Mouse (Mus musculus) frontal cortex, postnatal 14 days (tissue): ENCODE measurements around the gene Dcaf5.
"Not testable (repeated sequence)": the region's sequence is repeated elsewhere in the genome, so short reads cannot be mapped to it uniquely, and the experiment has no call there.

Source experiments
- DNase-seq, 2 experiments: peaks; one replicate each; pipeline ENCODE4 v3.0.0; 2022; ENCODE audit warnings: low spot score in 2 of 2

Dcaf5 gene

GRCm38 (mm10) chr12:80436336-80436976, at the start of gene Dcaf5:
Gene Dcaf5, minus strand, starts transcription at chr12:80436601.
- peak; percentile 38 to 59 for DNase-seq

DNA sequence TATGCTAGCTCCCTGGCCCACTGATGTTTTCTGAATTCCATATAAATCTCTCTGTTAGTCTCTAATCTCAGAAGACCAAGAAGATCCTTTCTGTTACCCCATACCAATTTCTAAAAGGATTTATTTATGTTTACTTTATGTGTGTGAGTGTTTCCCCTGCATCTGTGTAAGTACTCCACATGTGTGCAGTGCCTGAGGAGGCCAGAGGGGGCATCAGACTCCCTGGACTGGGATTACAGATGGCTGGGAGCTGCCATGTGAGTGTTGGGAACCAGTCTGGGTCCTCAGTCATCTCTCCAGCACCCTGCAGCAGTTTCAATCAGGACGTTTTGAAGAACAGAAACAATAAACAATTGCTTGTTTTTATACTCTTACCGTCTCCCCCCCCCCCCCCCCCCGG, 47.0 kb upstream of the Dcaf5 start:
- DNase-seq = no peak

- DNase-seq = no peak
These were observed 43.6 kb upstream of the Dcaf5 start for GRCm38 (mm10) chr12:80479986-80480385.

DNA sequence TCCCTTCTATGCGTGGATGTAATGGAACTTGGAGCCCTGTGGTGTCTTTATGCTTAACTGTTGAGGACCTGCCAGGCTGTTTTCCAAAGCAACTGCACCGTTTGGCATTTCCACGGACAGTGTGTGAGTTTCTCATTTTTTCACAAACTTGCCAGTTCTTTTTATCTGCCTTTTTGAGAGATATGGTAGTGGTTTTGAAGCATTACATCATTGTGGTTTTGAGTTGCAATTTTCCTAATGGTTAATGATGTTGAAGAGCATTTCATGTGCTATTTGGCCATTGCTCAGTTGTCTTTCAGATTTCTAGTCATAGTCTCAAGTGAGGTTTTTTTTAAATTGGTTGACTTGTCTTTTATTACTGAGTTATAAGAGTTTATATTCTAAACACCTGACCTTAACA, 37.3 kb upstream of the Dcaf5 start:
- no peak for DNase-seq

GRCm38 (mm10) chr12:80471926-80472325, 35.5 kb upstream of the Dcaf5 start:
- DNase-seq = no peak

GRCm38 (mm10) chr12:80470206-80470605, 33.8 kb upstream of the Dcaf5 start:
- no peak for DNase-seq

- no peak for DNase-seq
These were observed 27.4 kb upstream of the Dcaf5 start for GRCm38 (mm10) chr12:80463666-80464269.

DNA sequence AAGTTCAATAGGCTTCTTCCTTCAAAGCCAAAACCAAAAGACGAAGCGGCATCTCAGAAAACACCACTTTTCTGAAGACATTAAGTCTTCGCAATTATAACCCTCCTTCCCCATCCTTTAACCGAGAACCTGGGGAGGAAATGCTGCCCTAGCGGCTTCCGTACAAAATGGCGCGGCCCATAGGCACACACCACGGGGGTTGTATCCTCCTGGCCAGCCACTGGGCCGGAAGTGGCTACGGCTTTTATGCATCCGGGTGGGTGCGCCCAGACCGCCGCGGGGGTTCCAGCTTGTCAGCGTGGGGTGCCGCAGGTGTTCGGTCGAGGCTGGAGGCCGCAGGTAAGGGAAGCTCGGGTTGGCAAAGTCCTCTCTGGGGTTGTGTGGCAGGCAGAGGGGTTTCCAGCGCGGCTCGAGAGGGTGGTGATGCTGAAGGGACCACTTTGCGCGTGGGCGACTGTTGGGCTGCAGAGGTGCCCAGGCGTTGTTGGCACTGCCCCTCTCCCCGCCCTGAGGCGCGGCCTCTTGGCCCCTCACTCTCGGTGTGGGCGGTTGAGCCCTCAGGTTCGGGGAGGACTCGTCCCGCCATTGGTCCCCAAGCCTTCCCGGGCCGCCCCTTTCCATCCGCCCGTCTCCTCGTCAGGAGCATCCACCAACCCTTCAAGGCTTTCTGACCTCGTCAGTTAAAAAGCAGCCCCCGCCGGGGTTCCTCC, 26.7 kb upstream of the Dcaf5 start, which contains the start of gene Exd2:
Gene Exd2 (plus strand): TSS at position 154 of the 710 bp plus-strand sequence.
- DNase-seq = peak; percentile 83

- not testable (repeated sequence) for DNase-seq
These were observed 26.0 kb upstream of the Dcaf5 start for GRCm38 (mm10) chr12:80462292-80462896.

DNA sequence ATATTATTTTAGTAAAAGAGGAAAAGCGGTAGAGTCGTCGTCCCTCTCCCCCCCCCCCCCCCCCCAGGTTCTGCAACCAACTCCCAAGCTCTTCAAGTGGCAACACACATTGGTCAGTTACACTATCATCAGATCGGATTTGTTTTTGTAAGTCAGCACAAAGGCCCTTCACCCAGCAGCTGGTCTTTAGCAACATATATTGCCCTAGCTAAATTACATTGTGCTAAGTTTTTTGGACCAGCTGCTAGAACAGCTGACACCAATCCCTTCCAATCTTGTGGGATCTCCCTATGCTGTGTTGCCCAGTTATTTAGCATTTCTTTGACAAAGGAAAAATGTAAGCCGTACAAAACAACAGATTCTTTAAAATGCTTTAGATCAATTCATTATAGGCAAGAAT, 21.6 kb upstream of the Dcaf5 start:
- no peak for DNase-seq

- DNase-seq = no peak
These were observed 17.1 kb upstream of the Dcaf5 start for GRCm38 (mm10) chr12:80453506-80453905.

DNA sequence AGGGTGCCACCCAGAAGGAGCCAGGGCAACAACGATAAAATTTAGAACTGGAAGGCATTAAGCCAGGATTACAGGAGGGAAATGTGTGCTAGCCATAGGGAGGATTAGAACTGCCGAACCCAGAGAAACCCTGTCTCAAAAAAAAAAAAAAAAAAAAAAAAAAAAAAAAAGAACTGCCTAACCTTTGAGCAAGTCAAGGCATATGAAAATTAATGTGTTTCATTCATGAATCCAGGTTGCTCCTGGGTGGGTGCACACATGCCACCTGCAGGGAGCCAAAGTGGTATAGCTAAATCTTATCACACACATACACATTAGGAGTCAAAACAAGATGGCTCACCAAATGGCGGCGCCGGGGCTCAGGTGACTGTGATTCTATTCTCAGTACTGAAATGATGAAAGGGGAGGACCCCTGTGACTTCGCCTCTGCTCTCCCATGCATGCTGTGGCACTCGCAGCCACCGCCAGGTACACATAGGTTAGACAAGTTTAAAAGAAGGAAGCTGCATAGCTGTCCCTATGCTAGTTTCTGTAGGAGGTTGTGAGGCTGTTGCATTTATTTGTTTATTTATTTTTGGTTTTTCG, 8.2 kb upstream of the Dcaf5 start:
- DNase-seq = no peak

- no peak for DNase-seq
These were observed 4.6 kb upstream of the Dcaf5 start for GRCm38 (mm10) chr12:80440957-80441356.

GRCm38 (mm10) chr12:80437051-80437675, 762 bp upstream of the Dcaf5 start:
- DNase-seq = no peak

- no peak for DNase-seq
These were observed 514 bp downstream of the Dcaf5 start for GRCm38 (mm10) chr12:80435887-80436286.

DNA sequence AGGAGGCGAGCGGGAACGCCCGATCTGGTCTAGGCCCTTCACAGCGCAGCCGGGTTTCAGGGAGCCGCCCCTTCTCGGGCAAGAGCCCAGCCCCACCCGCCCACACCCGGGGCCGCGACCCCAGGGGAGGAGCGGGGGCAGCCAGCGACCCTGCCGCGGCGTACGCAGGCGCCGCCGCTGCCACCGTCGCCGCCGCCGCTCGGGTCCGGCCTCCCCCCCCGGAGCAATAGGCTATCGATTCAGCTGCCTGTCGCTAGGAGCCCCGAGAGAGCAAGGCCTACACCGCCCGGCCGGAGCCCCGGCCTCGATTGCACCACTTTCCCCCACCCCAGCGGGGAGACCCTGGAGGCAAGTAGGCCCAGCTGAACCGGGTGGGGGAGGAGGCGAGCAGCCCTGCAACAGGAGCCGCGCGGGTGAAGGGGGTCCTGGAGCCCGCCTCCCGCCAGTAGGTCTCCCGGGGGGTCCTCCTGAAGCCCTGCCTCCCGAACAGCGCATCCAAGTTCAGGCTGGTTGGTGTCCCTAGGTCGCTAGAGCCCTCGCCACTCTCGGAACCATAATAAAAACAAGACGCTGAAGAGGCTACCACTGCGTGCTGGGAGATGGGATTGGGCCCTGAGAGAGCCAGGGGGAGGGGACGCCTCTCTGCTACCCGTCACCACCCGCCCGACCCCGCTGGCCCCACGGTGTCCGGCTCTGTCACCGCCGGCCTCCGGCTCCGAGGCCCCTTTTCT, 1.3 kb downstream of the Dcaf5 start:
- peak; percentile 61 to 64 for DNase-seq

- no peak for DNase-seq
These were observed 1.8 kb downstream of the Dcaf5 start for GRCm38 (mm10) chr12:80434601-80434960.

- no peak for DNase-seq
These were observed 3.1 kb downstream of the Dcaf5 start for GRCm38 (mm10) chr12:80433266-80433665.

DNA sequence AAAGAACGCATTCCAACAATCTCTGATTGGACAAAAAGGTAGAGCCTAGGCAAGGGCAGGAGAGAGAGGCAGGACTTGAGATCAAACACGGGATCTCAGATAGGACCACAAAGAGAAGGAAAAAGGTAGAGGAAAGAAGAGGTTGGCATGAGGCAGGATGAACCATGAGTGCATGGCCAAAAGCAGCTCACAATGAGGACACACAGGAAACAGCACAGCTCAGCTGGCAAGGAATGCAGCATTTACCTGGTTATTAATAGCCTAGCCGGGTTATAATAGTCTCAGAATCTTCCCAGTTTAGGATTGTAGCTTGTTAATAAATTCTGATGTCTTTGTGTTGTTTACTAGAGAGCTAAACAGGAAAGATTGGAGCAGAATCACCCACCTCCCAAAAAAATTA, 8.7 kb downstream of the Dcaf5 start:
- DNase-seq = no peak

- no peak for DNase-seq
These were observed 21.3 kb downstream of the Dcaf5 start for GRCm38 (mm10) chr12:80415100-80415499.

DNA sequence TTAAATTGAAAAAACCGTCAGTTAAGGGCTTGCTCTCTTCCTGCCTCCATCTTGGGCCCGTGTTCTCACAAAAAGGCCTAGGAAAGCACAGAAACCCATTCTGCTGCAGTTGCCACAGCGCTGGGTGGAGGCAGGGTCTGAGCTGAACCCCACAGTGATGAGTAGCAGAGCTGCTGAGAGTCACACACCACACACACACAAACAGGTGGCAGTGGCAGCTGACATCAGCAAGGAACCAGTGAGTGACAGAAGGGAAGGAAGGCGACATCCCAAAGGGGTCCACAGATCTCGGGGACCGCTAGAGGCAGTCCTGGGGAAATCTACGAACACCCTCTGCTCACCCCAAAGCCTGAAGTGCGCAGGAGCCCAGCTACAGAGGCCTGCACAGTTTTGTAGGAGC, 25.5 kb downstream of the Dcaf5 start:
- no peak for DNase-seq
